Mouse (Mus musculus) liver, postnatal 0 days (tissue): ENCODE results near the gene Klhl29.

Experiments
- CTCF ChIP-seq: sonication (generic); IDR thresholded peaks from 2 replicates; pipeline ENCODE4 v1.5.1; 2016; ENCODE audit warnings: antibody characterized with exemption, low read depth
- EP300 ChIP-seq: IDR thresholded peaks from 2 replicates; pipeline ENCODE4 v1.6.1; 2016; ENCODE audit warnings: antibody characterized with exemption, low read depth, mild to moderate bottlenecking

GRCm38 (mm10) chr12:5107795-5108194 is 267.7 kb downstream of the Klhl29 start:
- no peak for TF ChIP-seq EP300
- TF ChIP-seq CTCF, result no peak
